Mouse (Mus musculus) neural tube, embryonic 14.5 days (tissue): Measurements from ENCODE around the gene 1700047I17Rik2. TPM values are rescaled to one million over a fixed set of nuclear protein-coding genes. Genes with fewer than 3 reads are reported as not detected.
"Not testable (repeated sequence)": the region's sequence is repeated elsewhere in the genome, so short reads cannot be mapped to it uniquely, and the experiment has no call there.

Source experiments
- ATAC-seq: fragments of 200-750 bp; cut with Nextera tagmentation; 2 replicates; pipeline ENCODE4 v1.8.0; 2017; ENCODE audit warnings: low read depth, mild to moderate bottlenecking, moderate TSS enrichment, moderate library complexity
- H3K27ac ChIP-seq: fragments of 300-500 bp; sonication (generic); 2 replicates; pipeline ENCODE4 v1.5.1; 2014; ENCODE audit warnings: low read depth, mild to moderate bottlenecking, control low read depth, low read length, moderate library complexity, mixed read lengths
- H3K27me3 ChIP-seq: fragments of 300-500 bp; sonication (generic); 2 replicates; pipeline ENCODE4 v1.6.1; 2014; ENCODE audit warnings: low read length; ENCODE audit not compliant: control insufficient read depth, insufficient read depth
- H3K36me3 ChIP-seq: fragments of 300-500 bp; sonication (generic); 2 replicates; pipeline ENCODE4 v1.6.1; 2014; ENCODE audit warnings: low read length, mixed read lengths; ENCODE audit not compliant: control insufficient read depth, insufficient read depth
- H3K4me1 ChIP-seq: fragments of 300-500 bp; sonication (generic); 2 replicates; pipeline ENCODE4 v1.6.1; 2014; ENCODE audit warnings: low read length; ENCODE audit not compliant: control insufficient read depth, insufficient read depth
- H3K4me2 ChIP-seq: fragments of 300-500 bp; sonication (generic); 2 replicates; pipeline ENCODE4 v1.6.1; 2014; ENCODE audit warnings: mild to moderate bottlenecking, low read depth, low read length, control low read depth
- H3K4me3 ChIP-seq: fragments of 300-500 bp; sonication (generic); 2 replicates; pipeline ENCODE4 v1.5.1; 2014; ENCODE audit warnings: low read depth, low read length, control low read depth, mixed read lengths
- H3K9ac ChIP-seq: fragments of 300-500 bp; sonication (generic); replicated peaks from 2 replicates; pipeline ENCODE4 v1.6.1; 2014; ENCODE audit warnings: low read depth, mild to moderate bottlenecking, control low read depth, low read length, mixed read lengths
- H3K9me3 ChIP-seq: fragments of 300-500 bp; sonication (generic); 2 replicates; pipeline ENCODE4 v1.6.1; 2016; ENCODE audit warnings: low read length; ENCODE audit not compliant: control insufficient read depth
- WGBS: fragments of 180-500 bp; shearing (Covaris S2); extraction: QIAGEN DNeasy Blood & Tissue Kit; methylation state at CpG from one replicate; pipeline ENCODE4 v1.1.7; 2014; 5-methylcytosine and 5-hydroxymethylcytosine counted together
- polyA plus RNA-seq: library from polyadenylated mRNA; unstranded; fragments of >200 nt; fragmentation: Nextera tagmentation; extraction: Ambion mirVana; gene quantifications from 2 replicates; pipeline ENCODE4 v1.2.1, GENCODE M21; 2014

Gene 1700047I17Rik2
- not detected in 2 replicates for polyA plus RNA-seq

- no CpG with 5 or more reads among the region's 40 CpGs for WGBS
- H3K27me3 ChIP-seq, H3K4me1 ChIP-seq, H3K9ac ChIP-seq, H3K9me3 ChIP-seq, H3K36me3 ChIP-seq, H3K4me3 ChIP-seq, H3K27ac ChIP-seq, H3K4me2 ChIP-seq: not testable (repeated sequence)
- peak; percentile 98 for ATAC-seq
These were observed at the start of gene 1700047I17Rik2 for GRCm38 (mm10) chr12:55199306-55199705. Gene 1700047I17Rik2, plus strand, starts transcription at chr12:55199592.

- not testable (repeated sequence) for H3K4me2 ChIP-seq, H3K36me3 ChIP-seq, H3K4me3 ChIP-seq, H3K4me1 ChIP-seq, H3K9me3 ChIP-seq, H3K9ac ChIP-seq, H3K27me3 ChIP-seq, H3K27ac ChIP-seq
- WGBS, result no CpG with 5 or more reads among the region's 57 CpGs
- peak; percentile 99 for ATAC-seq
These were observed 44.6 kb upstream of the 1700047I17Rik2 start, which contains the start of gene Srp54b for GRCm38 (mm10) chr12:55154559-55155448. Gene Srp54b, plus strand, starts transcription at chr12:55155104.

- not testable (repeated sequence) for H3K9me3 ChIP-seq, H3K27ac ChIP-seq, H3K4me1 ChIP-seq, H3K4me3 ChIP-seq, H3K9ac ChIP-seq, H3K4me2 ChIP-seq, H3K36me3 ChIP-seq, H3K27me3 ChIP-seq, ATAC-seq
- under 1% methylated on average over 10 of the region's 24 CpGs for WGBS
These were observed 44.0 kb upstream of the 1700047I17Rik2 start for GRCm38 (mm10) chr12:55155449-55155783.

- not testable (repeated sequence) for ATAC-seq, H3K4me3 ChIP-seq, H3K4me1 ChIP-seq, H3K27ac ChIP-seq, H3K9ac ChIP-seq, H3K9me3 ChIP-seq, H3K4me2 ChIP-seq, H3K36me3 ChIP-seq, H3K27me3 ChIP-seq
- WGBS, result no CpG with 5 or more reads among the region's 7 CpGs
These were observed 32.3 kb upstream of the 1700047I17Rik2 start for GRCm38 (mm10) chr12:55167034-55167557.

- not testable (repeated sequence) for H3K27ac ChIP-seq, H3K4me2 ChIP-seq, H3K9ac ChIP-seq, H3K27me3 ChIP-seq, H3K9me3 ChIP-seq, ATAC-seq, H3K36me3 ChIP-seq, H3K4me1 ChIP-seq, H3K4me3 ChIP-seq
- WGBS, result no CpG with 5 or more reads among the region's 8 CpGs
These were observed 11.7 kb upstream of the 1700047I17Rik2 start for GRCm38 (mm10) chr12:55187686-55188085.

- not testable (repeated sequence) for H3K4me3 ChIP-seq, ATAC-seq
These were observed 10.3 kb upstream of the 1700047I17Rik2 start for GRCm38 (mm10) chr12:55189127-55189526.

GRCm38 (mm10) chr12:55199799-55200198 lies 407 bp downstream of the 1700047I17Rik2 start:
- not testable (repeated sequence) for H3K9ac ChIP-seq, H3K4me3 ChIP-seq, H3K27ac ChIP-seq, H3K27me3 ChIP-seq, H3K9me3 ChIP-seq, H3K4me1 ChIP-seq, H3K4me2 ChIP-seq, H3K36me3 ChIP-seq
- ATAC-seq, result peak; percentile 59
- no CpG with 5 or more reads among the region's 18 CpGs for WGBS

More at GRCm38 (mm10) chr12:55189127-55189526, 10.3 kb upstream of the 1700047I17Rik2 start:
- not testable (repeated sequence) for H3K4me1 ChIP-seq, H3K4me2 ChIP-seq, H3K27ac ChIP-seq, H3K9ac ChIP-seq, H3K9me3 ChIP-seq, H3K36me3 ChIP-seq, H3K27me3 ChIP-seq
- WGBS, result no CpG with 5 or more reads among the region's 5 CpGs

- H3K4me1 ChIP-seq, H3K36me3 ChIP-seq, ATAC-seq, H3K27me3 ChIP-seq, H3K4me2 ChIP-seq, H3K9ac ChIP-seq, H3K4me3 ChIP-seq, H3K9me3 ChIP-seq, H3K27ac ChIP-seq: not testable (repeated sequence)
- no CpG with 5 or more reads among the region's 6 CpGs for WGBS
These were observed 13.6 kb downstream of the 1700047I17Rik2 start for GRCm38 (mm10) chr12:55212944-55213343.
